Mouse (Mus musculus) lung, adult 2 months (tissue): ENCODE results near the gene Cables2. TPM values are rescaled to one million over a fixed set of nuclear protein-coding genes. Genes with fewer than 3 reads are reported as not detected.

Experiments
- DNase-seq: peaks from one replicate; pipeline ENCODE4 v3.0.0; 2022
- H3K4me1 ChIP-seq: fragments of 200-500 bp; 2 replicates; pipeline ENCODE4 v1.6.1; 2011; ENCODE audit warnings: low read length; ENCODE audit not compliant: control insufficient read depth, insufficient read depth
- H3K4me3 ChIP-seq: fragments of 200-500 bp; replicated peaks from 2 replicates; pipeline ENCODE3; 2011; ENCODE audit warnings: low read depth, mild to moderate bottlenecking, control low read depth, low read length; ENCODE audit errors: extremely low read depth
- CTCF ChIP-seq: fragments of 200-500 bp; IDR thresholded peaks from 2 replicates; pipeline ENCODE4 v1.5.1; 2011; ENCODE audit warnings: mild to moderate bottlenecking, low read length, control low read depth; ENCODE audit not compliant: insufficient read depth
- POLR2A ChIP-seq: fragments of 200-500 bp; IDR thresholded peaks from 2 replicates; pipeline ENCODE4 v1.6.1; 2011; ENCODE audit warnings: low read depth, mild to moderate bottlenecking, control low read depth, low read length, borderline replicate concordance; ENCODE audit errors: extremely low read depth
- WGBS: fragments of 180-500 bp; shearing (Covaris S2); methylation state at CpG from one replicate; pipeline ENCODE4 v1.1.7; 2018; 5-methylcytosine and 5-hydroxymethylcytosine counted together
- polyA plus RNA-seq: library from polyadenylated mRNA; depleted of rRNA; stranded (reverse); fragments of >200 nt; gene quantifications from 2 replicates; pipeline ENCODE4 v1.2.3, GENCODE M21; 2012

Gene Cables2
- polyA plus RNA-seq, 1 experiment, result 28.2 TPM

DNA sequence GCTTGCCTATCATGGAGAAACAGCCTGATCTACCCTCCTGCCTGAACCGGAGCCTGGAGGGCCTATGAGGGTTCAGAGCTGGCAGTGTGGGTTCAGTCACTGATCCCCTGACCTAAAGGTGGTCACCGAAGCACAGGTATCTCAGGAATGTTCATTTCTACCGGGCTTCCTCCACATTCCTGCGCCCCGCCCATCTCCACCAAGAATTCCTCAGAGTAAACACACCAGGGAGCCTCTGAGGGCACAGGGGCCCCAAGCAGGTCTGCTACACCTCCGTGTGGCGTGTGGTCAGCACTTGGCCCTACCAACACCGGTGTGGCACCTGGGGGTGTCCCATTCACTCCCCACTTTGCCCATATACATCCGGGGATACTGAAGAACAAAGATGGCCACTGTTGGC lies 53.1 kb downstream of the Cables2 start:
- peak; percentile 50 for DNase-seq
- 56% methylated on average over 9 of the region's 9 CpGs for WGBS
- peaks cover 76% of the 10 kb centered on the region for H3K4me1 ChIP-seq
- TF ChIP-seq POLR2A, result no peak
- TF ChIP-seq CTCF, result no peak
- no peak overlapping the region for H3K4me3 ChIP-seq

DNA sequence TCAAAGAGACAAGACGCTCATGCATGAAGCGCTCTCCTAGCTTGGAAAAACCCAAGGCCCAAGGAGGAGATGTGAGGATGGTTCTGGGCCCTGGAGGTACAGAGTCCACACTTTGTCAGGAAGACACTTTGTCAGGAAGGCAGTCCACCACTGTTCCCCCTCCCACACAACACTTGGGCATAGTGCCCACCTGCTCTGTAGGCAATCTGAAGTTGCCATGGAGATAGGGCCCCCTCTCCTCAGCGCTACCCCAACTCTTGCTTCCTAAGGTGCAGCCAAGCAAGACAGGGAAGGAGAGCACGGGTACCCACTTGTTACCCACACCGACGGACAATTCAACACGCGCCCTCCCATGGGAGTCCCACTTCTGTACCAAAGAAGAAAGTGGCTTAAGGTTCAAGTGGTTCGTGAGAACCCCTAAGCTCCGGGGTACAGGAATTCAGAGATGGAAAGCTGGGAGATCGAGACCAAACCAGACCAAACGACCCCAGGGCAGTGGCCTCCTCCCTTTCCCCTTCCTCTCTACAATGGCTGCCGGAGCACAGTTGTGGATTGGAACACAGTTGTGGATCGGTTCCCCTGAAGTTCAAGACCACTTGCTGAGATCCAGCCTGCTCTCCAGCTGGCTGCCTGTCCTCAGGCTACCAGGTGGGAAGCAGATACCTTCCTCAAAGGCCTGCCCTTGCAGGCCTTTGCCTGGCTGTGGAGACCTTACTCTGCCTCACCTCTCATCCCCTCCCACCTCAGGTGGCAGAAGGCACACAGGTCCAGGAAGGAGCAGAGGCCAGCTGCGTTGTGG lies 54.0 kb downstream of the Cables2 start:
- TF ChIP-seq POLR2A, result no peak
- TF ChIP-seq CTCF, result no peak
- 68% methylated on average over 15 of the region's 15 CpGs for WGBS
- no peak for DNase-seq
- Histone ChIP-seq H3K4me1 (peaks cover 82% of the 10 kb centered on the region), H3K4me3 (no peak overlapping the region)

DNA sequence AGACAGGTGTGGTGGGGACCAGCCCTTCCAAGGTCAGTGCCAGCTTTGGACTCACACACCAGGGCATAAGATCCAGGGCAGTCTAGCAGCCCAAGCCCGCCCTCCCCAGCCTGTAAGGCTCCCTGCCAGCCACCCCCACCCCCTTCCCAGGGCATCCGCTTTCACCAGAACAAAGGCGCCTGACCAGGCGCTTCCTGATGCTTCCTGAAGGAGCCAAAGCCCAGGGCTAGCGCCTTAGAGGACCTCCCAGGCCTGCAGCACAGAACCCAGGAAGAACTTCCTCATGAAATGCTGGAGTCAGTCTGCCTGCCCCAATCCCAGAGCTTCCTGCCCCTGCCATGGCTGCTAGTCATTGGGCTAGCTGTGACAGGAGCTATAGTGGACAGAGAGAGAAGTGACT lies 54.6 kb downstream of the Cables2 start:
- TF ChIP-seq CTCF, result no peak
- TF ChIP-seq POLR2A, result no peak
- DNase-seq, result peak; percentile 49
- Histone ChIP-seq H3K4me1 (peaks cover 85% of the 10 kb centered on the region), H3K4me3 (no peak overlapping the region)
- 16% methylated on average over 5 of the region's 5 CpGs for WGBS

DNA sequence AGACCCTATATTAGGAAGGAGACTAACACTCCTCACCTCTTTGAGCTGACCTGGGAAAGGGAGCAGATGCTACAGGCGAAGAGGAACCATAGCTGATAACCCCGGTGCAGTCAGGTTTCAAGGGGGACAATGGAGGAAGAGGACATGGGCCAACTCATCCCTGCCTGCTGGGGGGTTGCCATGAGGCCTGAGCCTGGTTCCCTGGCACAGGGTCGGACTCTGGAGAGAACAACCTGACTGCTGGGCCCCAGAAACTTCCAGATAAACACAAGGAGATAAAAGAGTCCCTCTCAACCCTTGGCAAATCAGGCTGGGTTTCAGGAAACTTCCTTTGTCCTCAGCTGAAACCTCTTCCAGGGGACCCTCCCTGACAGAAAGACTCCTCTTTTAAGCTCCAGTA lies 55.1 kb downstream of the Cables2 start:
- no peak for TF ChIP-seq CTCF
- no peak for TF ChIP-seq POLR2A
- 32% methylated on average over 3 of the region's 3 CpGs for WGBS
- H3K4me3 ChIP-seq, result no peak overlapping the region
- DNase-seq, result no peak
- H3K4me1 ChIP-seq, result peaks cover 81% of the 10 kb centered on the region

DNA sequence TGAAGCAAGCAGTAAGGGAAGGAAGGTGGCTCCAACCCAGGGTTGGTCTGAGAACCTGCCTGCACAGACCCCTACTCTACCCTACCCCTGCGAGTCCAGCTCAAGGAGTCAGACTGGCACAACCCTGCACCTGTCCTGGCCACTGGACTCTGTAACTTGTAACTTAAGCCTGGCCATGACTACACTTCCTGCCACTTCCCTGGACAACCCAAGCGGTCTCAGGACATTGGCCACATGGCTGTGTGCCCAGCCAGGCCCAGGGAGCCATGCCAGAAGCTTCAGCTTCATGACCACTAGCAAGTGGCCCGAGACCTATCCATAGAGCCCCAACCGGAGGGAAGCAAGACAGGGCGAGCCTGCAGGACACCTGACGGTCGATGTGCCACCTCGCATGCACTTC lies 55.7 kb downstream of the Cables2 start:
- TF ChIP-seq POLR2A (no peak), CTCF (no peak)
- Histone ChIP-seq H3K4me3 (no peak overlapping the region), H3K4me1 (peaks cover 74% of the 10 kb centered on the region)
- WGBS, result 33% methylated on average over 8 of the region's 8 CpGs
- DNase-seq, result peak; percentile 82

DNA sequence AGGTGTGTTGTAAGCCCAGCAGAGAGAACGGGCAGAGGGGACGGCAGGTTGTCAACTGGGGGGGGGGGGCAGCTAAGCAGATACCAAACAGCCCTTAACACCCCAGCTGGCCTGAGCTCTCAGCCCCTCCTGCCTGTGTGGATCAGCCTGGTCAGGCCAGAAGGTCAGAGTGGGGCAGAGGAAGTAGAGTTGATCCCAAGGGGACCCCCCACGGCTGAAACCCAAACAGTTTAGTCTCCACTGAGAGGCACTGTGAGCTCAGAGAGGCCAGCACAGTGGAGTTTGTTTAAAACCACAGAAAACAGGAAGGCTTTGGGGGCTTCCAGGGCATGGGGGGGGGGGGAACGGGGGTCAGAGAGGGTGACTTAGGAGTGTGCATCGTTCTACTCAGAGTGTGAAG lies 56.4 kb downstream of the Cables2 start:
- 23% methylated on average over 5 of the region's 5 CpGs for WGBS
- DNase-seq, result no peak
- no peak overlapping the region for H3K4me3 ChIP-seq
- TF ChIP-seq POLR2A, result no peak
- no peak for TF ChIP-seq CTCF
- H3K4me1 ChIP-seq, result peaks cover 68% of the 10 kb centered on the region

DNA sequence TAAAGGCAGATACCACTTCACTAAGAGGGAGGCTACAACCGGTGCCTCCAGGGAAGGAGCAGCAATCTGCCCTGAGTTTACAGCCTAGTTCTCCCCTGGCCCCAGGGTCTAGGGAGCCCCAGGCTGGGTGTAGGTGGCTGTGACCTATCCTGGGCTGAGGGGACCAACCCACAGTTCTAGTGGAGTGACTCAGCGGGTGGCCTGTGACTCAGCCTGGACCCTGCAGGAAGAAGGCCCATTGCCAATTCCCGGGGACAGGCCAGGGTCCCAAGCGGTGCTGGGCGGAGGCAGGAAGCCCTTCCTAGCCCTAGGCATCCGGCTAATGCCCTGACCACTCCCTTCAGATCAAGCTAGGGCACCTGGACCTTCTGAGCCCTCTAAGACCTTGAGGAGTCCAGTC lies 57.3 kb downstream of the Cables2 start:
- no peak for TF ChIP-seq CTCF
- no peak for TF ChIP-seq POLR2A
- 13% methylated on average over 6 of the region's 6 CpGs for WGBS
- Histone ChIP-seq H3K4me3 (no peak overlapping the region), H3K4me1 (peaks cover 61% of the 10 kb centered on the region)
- peak; percentile 56 for DNase-seq

DNA sequence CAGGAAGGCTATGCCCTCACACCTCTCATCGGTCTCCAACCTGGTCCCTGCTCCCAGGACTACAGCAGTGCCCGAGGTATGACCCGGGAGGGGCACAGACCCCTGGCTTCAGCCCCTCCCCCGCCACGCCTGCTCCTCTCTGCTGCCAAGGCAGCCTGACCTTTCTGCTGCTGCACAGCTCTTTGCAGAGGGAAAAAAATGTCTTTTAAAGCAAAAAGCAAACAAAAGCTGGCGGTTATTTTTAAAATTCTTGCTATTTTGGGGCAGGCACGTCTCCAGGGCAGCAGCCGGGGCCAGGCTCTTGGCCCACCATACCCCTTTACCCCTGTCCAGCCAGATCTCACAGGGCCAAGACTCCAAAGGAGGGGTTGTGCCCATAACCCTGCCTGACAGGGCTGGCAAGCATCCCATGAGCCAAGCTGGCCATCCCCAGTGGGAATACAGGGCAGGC lies 58.3 kb downstream of the Cables2 start:
- TF ChIP-seq POLR2A (no peak), CTCF (no peak)
- 39% methylated on average over 8 of the region's 8 CpGs for WGBS
- DNase-seq, result no peak
- Histone ChIP-seq H3K4me1 (peaks cover 55% of the 10 kb centered on the region), H3K4me3 (no peak overlapping the region)

DNA sequence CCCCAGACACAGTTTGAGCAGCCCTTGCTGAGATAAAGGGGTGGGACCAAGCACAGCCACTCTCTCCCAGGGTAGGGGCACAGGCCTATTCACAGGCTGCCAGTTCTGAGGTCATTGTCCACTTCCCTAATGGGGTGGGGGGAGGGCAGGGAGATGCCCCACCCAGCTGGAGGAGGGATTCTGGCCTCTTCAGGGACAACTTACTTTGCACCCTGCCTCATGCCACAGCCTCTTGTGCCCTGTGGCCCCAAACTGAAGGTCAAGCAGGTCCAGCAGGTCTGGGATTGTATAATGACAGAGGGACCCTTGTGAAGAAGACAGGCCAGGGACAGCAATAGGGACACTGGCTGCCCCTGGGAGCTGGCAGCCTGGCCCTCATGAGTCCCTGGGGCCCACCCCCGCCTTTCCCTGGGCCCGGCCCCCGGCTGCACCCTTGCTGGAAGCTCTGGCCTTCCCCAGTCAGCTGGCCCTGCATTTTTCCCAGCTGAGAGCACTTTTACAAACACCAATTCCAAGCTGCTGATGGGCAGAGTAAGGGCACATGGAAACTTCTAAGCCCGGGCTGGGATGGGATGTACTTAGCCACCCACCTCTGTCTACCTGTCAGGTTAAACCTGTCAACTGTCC lies 58.8 kb downstream of the Cables2 start:
- WGBS, result 24% methylated on average over 4 of the region's 4 CpGs
- DNase-seq, result peak; percentile 42
- H3K4me3 ChIP-seq, result no peak overlapping the region
- no peak for TF ChIP-seq CTCF
- TF ChIP-seq POLR2A, result no peak
- peaks cover 50% of the 10 kb centered on the region for H3K4me1 ChIP-seq

DNA sequence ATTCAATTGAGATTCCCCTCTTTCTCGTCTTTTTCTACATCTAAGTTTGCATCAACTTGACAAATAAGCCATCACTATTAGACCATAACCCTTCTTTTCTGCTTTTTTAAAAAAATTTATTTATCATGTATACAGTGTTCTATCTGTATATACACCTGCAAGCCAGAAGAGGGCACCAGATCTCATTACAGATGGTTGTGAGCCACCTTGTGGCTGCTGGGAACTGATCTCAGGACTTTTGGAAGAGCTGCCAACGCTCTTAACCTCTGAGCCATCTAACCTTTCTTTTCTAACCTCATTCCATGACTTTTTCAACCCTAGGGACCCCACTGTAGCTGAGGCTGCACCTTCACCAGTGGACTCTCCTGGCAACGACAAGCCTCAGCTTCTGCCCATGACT lies 61.0 kb downstream of the Cables2 start:
- H3K4me3 ChIP-seq, result no peak overlapping the region
- peaks cover 30% of the 10 kb centered on the region for H3K4me1 ChIP-seq
- TF ChIP-seq CTCF (no peak), POLR2A (no peak)
- no peak for DNase-seq
- 94% methylated on average over 3 of the region's 3 CpGs for WGBS
